Mouse (Mus musculus): ENCODE data around the gene Lrpprc.

Lrpprc gene

DNA sequence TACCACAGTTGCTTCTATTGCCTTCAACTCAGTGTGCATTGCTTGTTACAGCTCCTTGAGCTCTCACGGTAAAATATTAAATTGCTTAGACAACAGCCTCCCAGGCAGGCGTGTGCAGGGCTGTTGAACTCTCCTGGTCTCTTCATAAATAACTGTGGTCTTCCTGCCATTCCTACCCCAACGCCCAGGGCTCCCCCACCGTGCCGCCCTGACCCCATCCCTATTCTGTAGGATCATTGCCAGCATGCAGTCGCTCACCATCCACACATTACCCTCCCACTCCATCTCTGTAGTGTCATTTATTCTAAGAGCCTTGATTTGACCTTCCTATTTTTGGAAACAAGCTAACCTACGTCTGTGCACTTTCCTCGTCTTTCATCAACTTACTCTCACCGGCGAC lies 125.5 kb downstream of the Lrpprc start:
- no peak for DNase-seq

DNA sequence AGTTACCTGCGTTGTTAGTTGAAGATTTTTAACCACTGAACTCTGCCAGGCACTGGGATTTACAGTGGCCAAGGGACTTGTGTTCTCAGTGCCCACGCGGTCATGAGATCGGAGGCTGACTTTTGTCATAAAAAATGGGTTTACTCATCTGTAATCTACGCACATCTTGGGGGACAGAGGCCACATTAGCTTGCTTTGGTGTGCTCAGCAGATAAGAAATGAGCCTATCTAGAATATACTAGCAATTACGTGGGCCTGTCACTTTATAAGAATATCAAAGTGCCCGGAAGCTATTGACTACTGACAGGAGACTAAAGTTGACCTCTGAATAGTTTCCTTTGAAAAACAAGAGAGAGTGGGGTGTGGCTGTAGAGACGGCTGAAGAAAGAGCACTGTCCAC lies 131.6 kb downstream of the Lrpprc start:
- DNase-seq = no peak

DNA sequence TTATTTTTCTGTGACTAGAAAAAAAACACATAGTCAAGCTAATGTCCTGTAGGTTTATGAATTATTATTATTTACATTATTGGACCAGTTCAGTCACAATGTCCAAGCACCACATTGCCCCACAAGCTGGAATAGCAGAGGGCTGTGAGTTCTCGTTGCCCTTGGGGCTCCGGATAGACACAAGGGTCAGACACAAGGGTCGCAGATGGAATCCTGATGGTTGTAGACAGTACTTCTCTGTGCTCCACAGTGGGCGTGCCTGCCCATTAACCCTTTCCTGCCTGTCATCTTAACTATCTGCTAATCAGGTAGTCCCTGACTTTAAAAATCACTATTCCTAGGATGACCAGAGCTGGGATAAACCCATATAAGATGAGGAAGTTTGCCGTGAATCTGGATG lies 132.4 kb downstream of the Lrpprc start:
- DNase-seq = no peak

DNA sequence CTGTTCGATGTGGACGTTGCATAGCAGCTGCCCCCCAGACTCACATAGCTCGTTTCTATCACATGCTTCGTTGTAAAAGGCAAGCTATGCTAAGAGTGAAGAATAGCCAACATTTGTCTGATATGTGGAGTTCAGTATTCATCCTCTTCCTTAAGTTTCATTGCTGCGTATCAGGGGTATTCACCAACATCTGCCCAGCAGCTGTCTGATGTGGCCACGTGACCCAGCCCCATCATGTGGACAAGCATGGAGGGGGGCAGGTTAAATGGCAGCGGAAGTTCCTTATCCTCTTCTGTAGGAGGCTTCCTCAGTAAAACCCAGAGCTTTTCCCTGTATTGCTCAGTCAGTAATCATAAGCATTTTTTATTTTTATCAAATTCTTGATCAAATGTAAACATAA lies 132.8 kb downstream of the Lrpprc start:
- DNase-seq = no peak

DNA sequence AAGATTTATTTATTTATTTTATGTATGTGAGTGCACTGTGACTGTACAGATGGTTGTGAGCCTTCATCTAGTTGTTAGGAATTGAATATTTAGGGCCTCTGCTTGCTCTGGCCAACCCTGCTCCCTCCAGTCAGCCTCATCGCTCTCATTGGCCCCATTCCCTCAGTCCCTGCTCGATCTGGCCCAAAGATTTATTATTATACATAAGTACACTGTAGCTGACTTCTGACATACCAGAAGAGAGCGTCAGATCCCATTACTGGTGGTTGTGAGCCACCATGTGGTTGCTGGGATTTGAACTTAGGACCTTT lies 133.2 kb downstream of the Lrpprc start:
- no peak for DNase-seq

DNA sequence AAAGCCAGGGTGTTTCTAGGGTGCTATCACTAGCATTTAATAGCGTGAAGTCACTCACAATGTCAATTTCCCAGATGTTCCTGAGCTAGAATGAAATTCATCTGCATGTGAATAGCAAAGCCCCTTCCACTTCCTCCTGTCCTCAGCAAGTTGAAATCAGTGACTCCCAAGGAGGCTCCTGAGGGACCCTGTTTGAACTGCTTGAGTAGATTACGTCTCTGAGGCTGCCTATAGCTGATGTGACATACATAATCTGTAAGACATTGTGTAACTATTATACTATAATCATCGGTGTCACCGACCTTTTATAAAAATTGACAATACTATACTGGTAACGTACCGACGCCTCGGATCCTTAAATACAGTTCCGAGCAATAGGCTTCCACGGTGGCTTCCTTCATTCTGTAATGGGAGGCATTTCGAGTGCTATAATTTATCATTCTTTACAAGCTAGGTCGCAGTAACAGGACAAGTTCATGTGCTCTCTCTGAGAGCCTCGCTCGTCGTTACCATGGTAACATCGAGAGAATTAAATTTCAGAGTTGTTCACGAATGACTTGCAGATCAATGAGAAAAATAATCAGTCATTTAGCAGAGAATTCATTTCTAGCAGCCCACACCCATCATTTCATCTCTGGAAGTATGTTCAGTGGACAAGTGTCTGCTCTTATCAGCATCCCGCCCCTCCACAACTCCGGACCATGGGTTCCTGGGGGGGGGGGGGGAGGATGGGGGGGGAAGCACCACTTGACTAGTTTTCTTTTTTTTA lies 133.8 kb downstream of the Lrpprc start:
- no peak for DNase-seq

DNA sequence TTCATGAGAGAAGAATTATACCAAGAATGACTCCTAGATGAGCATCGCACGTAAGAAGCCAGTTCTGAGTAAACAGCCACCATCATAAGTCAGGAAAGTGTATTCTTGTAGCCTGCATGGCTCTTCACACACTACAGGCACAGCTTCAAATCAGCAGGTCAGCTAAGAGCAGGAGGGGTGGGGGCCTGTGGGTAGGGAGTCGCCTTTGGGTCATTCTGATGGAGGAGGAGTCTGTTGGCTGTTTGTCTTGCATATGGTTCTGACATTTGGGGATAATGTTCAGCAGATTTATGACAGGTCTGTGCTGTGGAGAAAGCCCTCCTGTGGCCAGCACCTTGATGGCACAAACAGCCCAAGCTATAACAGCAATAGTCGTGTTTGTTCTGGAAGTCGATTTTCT lies 134.4 kb downstream of the Lrpprc start:
- no peak for DNase-seq
